Mouse (Mus musculus): ENCODE results near the gene Nub1.
"Not testable (repeated sequence)": the region's sequence is repeated elsewhere in the genome, so short reads cannot be mapped to it uniquely, and the experiment has no call there.

Gene Nub1

DNA sequence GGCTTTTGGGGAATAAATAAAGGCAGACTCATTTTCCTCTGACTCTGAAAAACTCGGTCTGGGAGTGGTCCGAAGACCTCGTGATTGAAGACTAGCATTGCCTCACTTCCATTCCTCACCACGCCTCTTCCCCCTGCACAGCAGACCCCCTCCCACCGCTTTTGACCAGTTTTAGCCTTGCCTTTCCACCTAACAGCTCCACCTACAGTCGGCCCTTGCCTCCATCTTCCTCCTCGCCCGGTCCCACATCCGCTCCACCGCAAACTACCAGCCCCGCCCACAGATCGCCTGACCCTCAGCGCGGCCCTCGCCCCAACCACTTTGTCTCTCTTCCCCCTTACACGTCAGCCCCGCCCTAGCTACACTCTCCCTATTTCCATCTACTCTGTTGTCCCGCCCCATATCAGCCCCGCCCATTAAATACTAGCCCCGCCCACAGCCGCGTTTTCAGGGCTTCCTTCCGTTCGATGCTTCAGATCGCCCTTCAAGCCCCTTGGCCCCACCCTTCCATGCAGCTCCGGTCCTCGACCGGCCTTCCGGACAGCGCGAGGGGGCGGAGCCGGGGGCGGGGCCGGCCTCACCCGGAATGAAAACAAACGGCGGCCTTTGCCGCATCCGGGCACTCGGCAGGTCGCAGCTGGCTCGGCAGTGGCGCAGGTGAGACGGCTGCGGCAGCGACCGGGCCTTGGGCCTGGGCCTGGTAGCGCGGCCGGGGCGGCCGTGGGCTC lies at the start of gene Nub1:
Nub1 (plus strand) TSS at position 167 of the 728 bp plus-strand sequence.
- peak; percentile 99 for DNase-seq (ENCODE audit: extremely low read depth, insufficient read length, low spot score)

DNA sequence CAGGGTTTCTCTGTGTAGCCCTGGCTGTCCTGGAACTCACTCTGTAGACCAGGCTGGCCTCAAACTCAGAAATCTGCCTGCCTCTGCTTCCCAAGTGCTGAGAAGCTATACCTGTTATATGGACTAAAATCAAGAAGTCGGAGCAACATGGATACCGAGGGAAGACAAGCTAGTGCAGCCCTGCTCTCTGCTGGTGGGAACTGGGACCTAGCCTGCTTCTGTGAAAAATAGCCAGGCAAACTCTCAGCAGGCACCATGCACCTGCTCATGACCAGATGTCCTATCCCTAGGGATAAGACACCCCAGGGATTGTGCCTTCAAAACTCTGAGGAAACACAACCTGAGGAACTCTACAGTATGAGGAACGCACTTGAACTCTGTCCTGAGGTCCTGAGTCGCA lies 48.3 kb upstream of the Nub1 start:
- no peak for DNase-seq (ENCODE audit: extremely low read depth, insufficient read length, low spot score)

GRCm38 (mm10) chr5:24638131-24638530 lies 47.2 kb upstream of the Nub1 start:
- DNase-seq (ENCODE audit: extremely low read depth, insufficient read length, low spot score) = no peak

DNA sequence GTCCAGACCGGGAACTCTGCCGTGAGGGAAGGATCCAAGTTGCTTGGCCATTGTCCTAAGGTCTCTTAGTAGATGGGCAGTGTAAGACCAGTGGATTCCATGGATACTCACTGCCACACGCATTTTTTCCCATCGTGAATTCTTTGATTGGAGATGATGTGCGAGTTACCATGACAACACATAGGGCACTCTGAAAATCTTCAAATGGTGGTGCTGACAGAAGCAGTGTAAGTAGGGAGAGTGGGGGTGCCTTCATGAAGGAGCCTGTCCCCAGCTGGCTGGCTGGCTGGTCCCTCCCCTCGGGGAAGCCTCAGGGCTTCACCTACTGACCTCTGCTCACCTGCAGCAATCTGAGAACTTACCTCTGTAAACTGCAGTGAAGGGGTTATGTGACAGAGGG lies 46.3 kb upstream of the Nub1 start:
- DNase-seq (ENCODE audit: extremely low read depth, insufficient read length, low spot score) = no peak

DNA sequence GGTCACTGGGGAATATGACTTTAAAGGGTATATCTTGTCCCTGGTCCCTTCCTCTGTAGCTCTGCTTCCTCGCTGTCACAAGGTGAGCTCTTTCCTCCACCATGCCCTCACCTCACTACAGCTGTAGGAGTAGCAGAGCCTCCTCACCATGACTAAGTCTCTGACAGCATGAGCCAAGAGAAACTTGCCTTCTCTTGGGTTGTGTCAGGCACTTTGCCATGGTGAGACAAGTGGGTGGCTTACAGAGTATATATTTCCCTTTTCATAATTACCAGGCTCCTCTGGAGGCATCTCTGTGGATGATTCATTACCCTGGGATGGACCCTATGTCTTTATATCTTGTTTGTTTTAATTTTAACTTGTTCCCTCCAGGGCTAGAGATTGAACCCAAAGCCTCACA lies 39.9 kb upstream of the Nub1 start:
- no peak for DNase-seq (ENCODE audit: extremely low read depth, insufficient read length, low spot score)

DNA sequence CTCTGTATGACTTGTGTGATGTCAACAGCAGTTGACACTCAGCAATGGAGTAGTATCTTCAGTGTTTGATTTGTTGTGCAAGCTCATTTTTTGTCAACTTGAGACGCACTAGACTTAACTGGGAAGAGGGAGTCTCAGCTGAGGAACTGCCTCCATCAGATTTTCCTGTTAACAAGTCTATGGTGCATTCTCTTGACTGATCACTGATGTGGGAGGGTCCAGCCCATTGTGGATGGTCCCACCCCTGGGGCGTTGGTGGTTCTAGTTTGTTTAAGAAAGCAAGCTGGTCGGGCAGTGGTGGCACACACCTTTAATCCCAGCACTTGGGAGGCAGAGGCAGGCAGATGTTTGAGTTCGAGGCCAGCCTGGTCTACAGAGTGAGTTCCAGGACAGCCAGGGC lies 36.1 kb upstream of the Nub1 start:
- no peak for DNase-seq (ENCODE audit: extremely low read depth, insufficient read length, low spot score)

- DNase-seq (ENCODE audit: extremely low read depth, insufficient read length, low spot score) = no peak
Observed at GRCm38 (mm10) chr5:24649701-24650100, 35.6 kb upstream of the Nub1 start.

GRCm38 (mm10) chr5:24651356-24651755 lies 34.0 kb upstream of the Nub1 start:
- DNase-seq (ENCODE audit: extremely low read depth, insufficient read length, low spot score) = no peak

DNA sequence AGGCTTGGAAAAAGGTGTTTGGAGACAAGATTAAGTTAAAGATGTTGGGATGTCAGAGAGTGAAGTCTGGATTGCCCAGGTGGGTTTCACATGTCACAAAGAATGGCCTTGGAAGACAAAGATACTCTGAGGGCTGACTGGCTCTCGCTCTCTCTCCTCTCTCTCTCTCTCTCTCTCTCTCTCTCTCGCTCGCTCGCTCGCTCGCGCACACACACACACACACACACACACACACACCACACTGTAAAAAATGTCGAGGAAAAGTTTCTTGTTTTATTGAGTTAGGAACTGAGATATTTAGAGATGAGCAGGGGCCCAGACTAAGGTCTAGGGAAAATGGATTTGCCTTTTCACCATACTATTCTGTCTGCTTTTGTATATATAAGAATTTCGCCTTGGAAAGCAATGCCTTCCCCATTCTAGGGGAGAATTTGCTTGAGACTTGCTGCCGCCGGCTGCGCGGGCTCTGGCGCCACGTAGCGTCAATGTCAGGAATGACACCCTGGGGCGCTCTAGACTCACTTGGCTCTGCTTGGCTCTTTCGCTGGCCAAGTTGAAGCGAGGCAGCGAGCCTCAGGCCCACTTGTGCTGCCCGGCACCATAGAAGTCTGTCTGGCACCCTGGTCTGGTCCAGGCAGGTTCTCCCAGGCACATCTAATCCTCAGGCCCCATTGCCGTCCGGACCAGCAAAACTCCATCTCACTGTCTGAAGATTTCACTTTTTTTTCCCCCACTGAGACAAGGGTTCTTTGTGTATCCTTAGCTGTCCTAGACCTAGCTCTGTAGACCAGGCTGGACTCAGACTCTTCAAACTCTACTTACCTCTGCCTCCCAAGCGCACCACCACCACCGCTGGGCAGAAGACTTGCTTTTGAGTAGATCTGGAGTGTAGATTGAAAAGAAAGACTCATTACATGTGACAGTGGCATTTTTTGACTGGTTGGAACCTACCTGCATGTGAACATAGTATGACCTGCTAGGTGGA lies 33.3 kb upstream of the Nub1 start:
- peak; percentile 82 for DNase-seq (ENCODE audit: extremely low read depth, insufficient read length, low spot score)

GRCm38 (mm10) chr5:24652780-24653179 lies 32.6 kb upstream of the Nub1 start:
- no peak for DNase-seq (ENCODE audit: extremely low read depth, insufficient read length, low spot score)

DNA sequence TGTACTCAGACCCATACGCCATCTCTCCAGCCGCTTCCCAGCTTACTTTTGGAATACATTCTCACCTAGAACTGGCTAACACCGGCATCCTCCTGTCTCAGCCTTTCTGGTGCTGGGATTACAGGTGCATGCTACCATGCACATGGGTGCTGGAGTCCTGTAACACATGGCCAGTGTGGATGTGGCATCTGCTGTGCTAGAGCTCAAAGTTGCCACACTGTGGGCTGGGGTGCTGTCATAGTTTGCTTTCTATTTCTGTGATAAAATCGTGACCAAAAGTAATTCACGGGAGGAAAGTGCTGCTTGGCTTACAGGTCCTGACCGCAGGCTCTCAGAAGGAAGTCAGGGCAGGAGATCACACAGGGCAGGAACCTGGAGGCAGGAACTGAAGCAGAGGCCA lies 30.8 kb upstream of the Nub1 start:
- DNase-seq (ENCODE audit: extremely low read depth, insufficient read length, low spot score) = no peak

DNA sequence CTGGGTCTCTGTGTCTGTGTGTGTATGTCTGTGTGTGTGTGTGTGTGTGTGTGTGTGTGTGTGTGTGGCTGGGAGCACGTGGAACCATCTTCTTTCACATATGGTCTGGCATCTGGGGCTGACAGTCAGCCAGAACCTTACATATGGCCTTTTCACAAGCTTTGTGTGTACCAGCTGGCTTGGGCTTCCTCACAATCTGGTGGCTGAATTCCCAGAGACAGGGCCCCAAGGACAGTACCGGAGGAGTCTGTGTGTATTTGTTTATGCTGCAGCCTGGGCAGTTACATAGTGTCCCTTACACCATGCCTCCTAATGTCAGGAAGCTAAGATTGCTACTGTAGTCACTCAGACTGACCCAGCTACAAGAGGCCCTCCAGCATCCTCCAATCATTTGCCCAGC lies 28.2 kb upstream of the Nub1 start:
- DNase-seq (ENCODE audit: extremely low read depth, insufficient read length, low spot score) = no peak

DNA sequence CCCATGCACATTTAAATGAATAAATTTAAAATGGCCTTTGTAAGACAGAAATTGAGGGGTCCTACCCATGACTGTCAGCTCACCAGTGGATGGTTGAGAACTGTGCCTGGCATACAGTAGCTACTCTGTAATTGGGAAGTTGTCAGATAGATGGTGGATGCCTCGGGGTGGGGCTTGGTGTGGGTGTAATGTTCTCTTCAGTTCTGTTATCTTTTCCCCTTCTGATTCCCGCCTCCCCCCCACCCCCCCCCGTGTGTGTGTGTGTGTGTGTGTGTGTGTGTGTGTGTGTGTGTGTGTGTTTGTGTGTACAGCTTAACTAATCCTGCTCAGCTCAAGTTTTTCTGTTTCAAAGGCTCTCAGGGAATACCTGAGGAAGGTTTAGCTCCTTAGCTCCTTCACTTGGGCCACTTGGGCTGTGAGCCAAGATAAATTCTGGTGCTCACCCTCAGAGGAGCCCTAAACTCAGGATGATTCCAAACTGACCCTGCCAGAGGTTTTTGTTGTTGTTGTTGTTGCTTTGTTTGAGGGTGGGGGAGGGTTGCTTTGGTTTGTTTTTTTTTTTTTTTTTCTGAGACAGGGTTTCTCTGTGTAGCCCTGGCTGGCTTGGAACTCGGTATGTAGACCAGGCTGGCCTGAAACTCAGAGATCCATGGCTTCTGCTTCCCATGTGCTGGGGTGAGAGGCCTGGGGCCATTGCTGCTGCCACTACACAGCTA lies 25.5 kb upstream of the Nub1 start:
- DNase-seq (ENCODE audit: extremely low read depth, insufficient read length, low spot score) = no peak

- DNase-seq (ENCODE audit: extremely low read depth, insufficient read length, low spot score) = no peak
Observed at GRCm38 (mm10) chr5:24661457-24661856, 23.9 kb upstream of the Nub1 start.

GRCm38 (mm10) chr5:24674238-24674637 lies 11.1 kb upstream of the Nub1 start:
- no peak for DNase-seq (ENCODE audit: extremely low read depth, insufficient read length, low spot score)

DNA sequence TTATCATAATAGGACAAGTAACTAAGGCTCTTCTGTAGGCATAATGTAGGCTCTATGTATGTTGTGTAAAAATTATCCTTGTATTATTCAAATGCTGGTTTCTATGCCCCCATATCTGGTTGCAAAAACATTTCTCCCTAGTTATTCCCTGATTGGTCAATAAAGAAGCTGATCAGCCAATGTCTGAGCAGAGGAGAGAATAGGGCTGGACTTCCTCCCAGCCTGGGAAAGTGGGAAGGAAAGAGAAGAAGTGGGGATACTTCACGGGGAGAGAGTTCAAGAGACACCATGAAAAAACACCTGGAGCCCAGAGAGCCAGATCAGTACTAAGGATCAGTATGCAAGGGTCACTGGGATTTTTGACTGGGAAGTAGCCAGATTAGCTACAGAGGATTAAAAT lies 3.9 kb upstream of the Nub1 start:
- no peak for DNase-seq (ENCODE audit: extremely low read depth, insufficient read length, low spot score)

DNA sequence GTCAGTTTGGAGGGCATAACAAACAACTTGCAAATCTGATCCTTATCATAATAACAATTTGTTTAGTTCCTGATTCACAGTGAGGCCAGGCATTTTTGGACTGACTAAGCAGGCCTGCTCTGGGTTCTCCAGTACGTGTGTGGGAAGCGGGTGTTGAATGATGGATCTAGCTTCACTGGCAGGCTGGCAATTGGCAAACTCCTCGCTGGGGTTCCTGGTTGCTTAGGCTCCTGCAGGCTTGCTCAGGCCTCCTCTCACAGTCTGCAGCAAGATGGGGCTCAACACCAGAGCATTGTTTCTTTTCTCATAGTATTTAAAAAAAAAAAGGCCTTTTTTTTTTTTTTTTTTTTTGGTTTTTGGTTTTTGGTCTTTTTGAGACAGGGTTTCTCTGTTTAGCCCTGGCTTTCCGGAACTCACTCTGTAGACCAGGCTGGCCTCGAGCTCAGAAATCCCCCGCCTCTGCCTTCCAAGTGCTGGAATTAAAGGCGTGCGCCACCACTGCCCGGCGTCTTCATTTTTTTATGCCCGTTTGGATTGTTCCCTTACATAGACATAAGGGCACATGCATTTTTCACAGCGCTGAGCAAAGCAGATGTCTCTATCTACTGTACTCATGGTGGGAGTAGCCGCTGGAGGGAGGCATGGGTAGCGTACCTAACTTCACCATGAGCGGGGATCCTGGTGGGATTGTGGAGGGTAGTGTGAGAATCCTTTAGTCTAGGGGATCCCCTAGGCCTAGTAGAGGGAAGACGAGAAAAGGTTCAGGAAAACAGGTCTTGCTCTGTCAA lies 560 bp upstream of the Nub1 start:
- DNase-seq (ENCODE audit: extremely low read depth, insufficient read length, low spot score) = peak; percentile 25

DNA sequence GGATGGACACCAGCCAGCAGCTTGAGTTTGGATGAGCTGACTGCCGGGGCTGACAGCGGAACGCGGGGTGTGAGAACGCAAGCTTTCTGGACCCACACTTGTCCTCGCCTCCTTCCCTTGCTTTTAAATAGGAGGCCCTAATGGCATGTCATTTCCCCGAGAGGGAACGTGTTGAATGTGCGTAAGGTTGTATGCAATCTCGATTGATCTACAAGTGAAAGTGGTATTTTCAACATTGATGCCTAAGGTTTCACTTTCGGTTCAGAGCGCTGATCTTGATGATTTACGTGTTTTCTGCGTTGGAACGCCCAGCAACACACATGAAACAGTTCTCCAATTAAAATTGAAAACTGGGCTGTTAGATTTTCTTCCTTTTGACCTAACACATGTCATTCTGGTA lies 844 bp downstream of the Nub1 start:
- no peak for DNase-seq (ENCODE audit: extremely low read depth, insufficient read length, low spot score)

GRCm38 (mm10) chr5:24686671-24687420 lies 1.5 kb downstream of the Nub1 start:
- DNase-seq (ENCODE audit: extremely low read depth, insufficient read length, low spot score) = not testable (repeated sequence)

GRCm38 (mm10) chr5:24687696-24688095 lies 2.4 kb downstream of the Nub1 start:
- no peak for DNase-seq (ENCODE audit: extremely low read depth, insufficient read length, low spot score)
